Mouse (Mus musculus): ENCODE data around the gene A030003K21Rik. TPM values are rescaled to one million over a fixed set of nuclear protein-coding genes. Genes with fewer than 3 reads are reported as not detected.
"Not testable (repeated sequence)": the region's sequence is repeated elsewhere in the genome, so short reads cannot be mapped to it uniquely, and the experiment has no call there.

Gene A030003K21Rik
- polyA plus RNA-seq, 1 experiment from 2014 or later, result not detected

DNA sequence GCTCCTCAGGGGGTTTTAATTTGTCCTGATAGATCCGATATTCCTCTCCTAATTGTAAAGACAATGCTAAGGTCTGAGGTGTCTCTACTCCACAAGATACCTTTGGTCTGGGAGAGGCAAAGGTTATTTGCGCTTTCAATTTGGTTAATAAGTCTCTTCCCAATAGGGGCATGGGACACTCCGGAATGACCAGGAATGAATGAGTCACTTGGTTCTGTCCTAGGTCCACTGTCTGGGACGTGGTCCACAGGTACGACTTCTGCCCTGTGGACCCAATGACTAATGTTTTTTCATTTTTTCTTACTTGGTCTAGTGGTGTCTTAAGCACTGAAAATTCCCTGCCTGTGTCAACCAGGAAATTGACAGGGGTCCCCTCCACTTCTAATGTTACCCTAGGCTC, 4.5 kb downstream of the A030003K21Rik start:
- H3K9ac ChIP-seq (ENCODE audit: low read depth, low read length), result no peak overlapping the region
- H3K4me2 ChIP-seq, result no peak overlapping the region
- H3K36me3 ChIP-seq (ENCODE audit: control insufficient read depth, insufficient read depth, low read length), result no peaks in the 10 kb centered on the region
- H3K27ac ChIP-seq (ENCODE audit: low read depth, low read length), result no peak overlapping the region
- no peak for ATAC-seq (replicated peaks; ENCODE audit: low FRiP score)
- peaks cover 5% of the 10 kb centered on the region; the same call in 1 of the 2 replicates for H3K9me3 ChIP-seq (ENCODE audit: control insufficient read depth, low read length)
- no peaks in the 10 kb centered on the region for H3K27me3 ChIP-seq (replicated peaks; ENCODE audit: control insufficient read depth, insufficient read depth, low read length)
- WGBS, result 88% methylated on average over 5 of the region's 5 CpGs
- no peak for DNase-seq (ENCODE audit: low spot score)
- H3K4me1 ChIP-seq (replicated peaks; ENCODE audit: control insufficient read depth, insufficient read depth, low read length), result no peaks in the 10 kb centered on the region
- H3K4me3 ChIP-seq (ENCODE audit: low read depth, low read length), result no peak overlapping the region

DNA sequence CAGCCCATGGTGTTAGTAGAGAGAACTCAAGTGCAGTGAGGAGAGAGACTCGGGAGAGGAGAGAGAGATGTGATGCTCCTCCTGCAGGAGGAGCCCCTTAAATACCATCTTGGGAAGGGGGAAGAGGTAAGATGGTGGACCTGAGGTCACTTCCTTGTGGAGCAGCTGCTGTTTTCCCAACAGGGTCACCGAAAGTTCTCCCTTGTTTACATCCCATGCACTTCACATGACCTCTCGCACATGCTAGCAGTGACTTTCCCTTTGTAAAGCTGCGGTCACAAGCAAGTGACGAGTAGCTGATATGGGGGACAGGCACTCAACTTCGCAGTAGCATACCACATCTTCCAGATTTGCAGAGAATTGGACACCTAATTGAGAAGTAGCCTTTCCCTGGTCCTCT, 11.9 kb downstream of the A030003K21Rik start, which contains the start of gene Gm6217:
TSS of gene Gm6217 (minus strand) at position 74 of the 400 bp plus-strand sequence.
- H3K4me3 ChIP-seq (ENCODE audit: low read depth, low read length); H3K9ac ChIP-seq (ENCODE audit: low read depth, low read length); H3K4me1 ChIP-seq (replicated peaks; ENCODE audit: control insufficient read depth, insufficient read depth, low read length); DNase-seq (ENCODE audit: low spot score); H3K27me3 ChIP-seq (replicated peaks; ENCODE audit: control insufficient read depth, insufficient read depth, low read length); H3K36me3 ChIP-seq (ENCODE audit: control insufficient read depth, insufficient read depth, low read length); H3K27ac ChIP-seq (ENCODE audit: low read depth, low read length); ATAC-seq (replicated peaks; ENCODE audit: low FRiP score); H3K4me2 ChIP-seq; H3K9me3 ChIP-seq (ENCODE audit: control insufficient read depth, low read length): not testable (repeated sequence)
- WGBS, result no CpG with 5 or more reads among the region's 6 CpGs

DNA sequence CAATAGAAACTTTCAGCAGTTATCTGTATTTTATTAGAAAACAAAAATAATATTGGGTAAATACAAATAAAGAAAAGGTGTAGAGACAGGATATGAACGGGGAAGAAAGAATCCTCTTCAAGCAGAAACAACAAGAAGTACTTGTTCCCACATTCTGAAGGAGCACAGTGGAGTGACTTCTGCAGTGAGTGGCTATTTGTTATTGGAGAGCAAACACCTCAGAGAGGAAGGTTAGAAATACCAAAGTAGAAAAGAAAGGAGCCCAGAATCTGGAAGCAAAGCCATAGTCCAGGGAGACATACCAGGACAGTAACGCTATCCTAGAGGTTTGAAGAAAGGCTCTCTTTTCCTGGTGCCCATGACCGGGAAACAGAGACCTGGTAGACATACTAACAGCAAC, 12.6 kb downstream of the A030003K21Rik start:
- H3K9me3 ChIP-seq (ENCODE audit: control insufficient read depth, low read length); H3K36me3 ChIP-seq (ENCODE audit: control insufficient read depth, insufficient read depth, low read length); H3K9ac ChIP-seq (ENCODE audit: low read depth, low read length); ATAC-seq (replicated peaks; ENCODE audit: low FRiP score); H3K27ac ChIP-seq (ENCODE audit: low read depth, low read length); DNase-seq (ENCODE audit: low spot score); H3K4me2 ChIP-seq; H3K27me3 ChIP-seq (replicated peaks; ENCODE audit: control insufficient read depth, insufficient read depth, low read length); H3K4me1 ChIP-seq (replicated peaks; ENCODE audit: control insufficient read depth, insufficient read depth, low read length); H3K4me3 ChIP-seq (ENCODE audit: low read depth, low read length): not testable (repeated sequence)
- 78% methylated on average over 2 of the region's 3 CpGs for WGBS

DNA sequence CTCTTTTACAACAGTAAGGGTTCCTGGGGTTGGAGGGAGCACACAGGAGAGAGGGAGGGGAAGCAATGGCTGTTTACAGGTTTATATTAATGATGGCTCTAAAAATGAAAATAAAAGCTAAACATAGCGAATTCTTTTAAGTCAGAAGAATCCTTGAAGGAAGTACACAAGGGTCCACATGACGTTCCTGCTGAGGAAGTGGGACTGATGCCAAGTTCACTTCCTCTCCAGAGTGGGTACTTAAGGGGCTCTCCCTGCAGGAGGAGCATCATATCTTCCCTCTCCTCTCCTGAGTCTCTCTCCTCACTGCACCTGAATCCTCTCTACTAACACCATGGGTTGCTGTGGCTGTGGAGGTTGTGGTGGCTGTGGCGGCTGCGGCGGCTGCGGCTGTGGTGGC, 18.5 kb downstream of the A030003K21Rik start, which contains the start of gene A030014E15Rik:
TSS of gene A030014E15Rik (plus strand) at position 268 of the 400 bp plus-strand sequence.
- ATAC-seq (replicated peaks; ENCODE audit: low FRiP score), result no peak
- Histone ChIP-seq H3K4me1 (replicated peaks; ENCODE audit: control insufficient read depth, insufficient read depth, low read length) (no peaks in the 10 kb centered on the region), H3K9ac (ENCODE audit: low read depth, low read length) (no peak within 1 kb of the TSS), H3K4me2 (no peak within 1 kb of the TSS), H3K27ac (ENCODE audit: low read depth, low read length) (no peak within 1 kb of the TSS), H3K4me3 (ENCODE audit: low read depth, low read length) (no peak within 1 kb of the TSS), H3K27me3 (replicated peaks; ENCODE audit: control insufficient read depth, insufficient read depth, low read length) (no peaks in the 10 kb centered on the region; the same call in 1 of the 2 replicates), H3K36me3 (ENCODE audit: control insufficient read depth, insufficient read depth, low read length) (no peaks in the 10 kb centered on the region), H3K9me3 (ENCODE audit: control insufficient read depth, low read length) (no peaks in the 10 kb centered on the region)
- 84% methylated on average over 6 of the region's 6 CpGs for WGBS
- no peak for DNase-seq (ENCODE audit: low spot score)

DNA sequence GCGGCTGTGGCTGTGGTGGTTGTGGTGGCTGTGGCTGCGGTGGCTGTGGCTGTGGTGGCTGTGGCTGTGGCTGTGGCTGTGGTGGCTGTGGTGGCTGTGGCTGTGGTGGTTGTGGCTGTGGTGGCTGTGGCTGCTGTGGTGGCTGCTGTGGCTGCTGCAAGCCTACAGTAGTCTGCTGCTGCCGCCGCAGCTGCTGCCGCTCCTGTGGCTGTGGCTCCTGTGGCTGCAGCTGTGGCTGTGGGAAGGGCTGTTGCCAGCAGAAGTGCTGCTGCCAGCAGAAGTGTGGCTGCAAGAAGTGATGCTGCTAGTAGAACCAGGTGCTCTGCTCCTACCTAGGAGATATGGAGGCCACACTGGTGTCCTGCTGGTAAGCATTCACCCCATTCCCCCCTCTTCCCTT, 29.8 kb downstream of the A030003K21Rik start:
- H3K4me2 ChIP-seq; H3K27ac ChIP-seq (ENCODE audit: low read depth, low read length); H3K9me3 ChIP-seq (ENCODE audit: control insufficient read depth, low read length); H3K4me3 ChIP-seq (ENCODE audit: low read depth, low read length); H3K27me3 ChIP-seq (replicated peaks; ENCODE audit: control insufficient read depth, insufficient read depth, low read length); DNase-seq (ENCODE audit: low spot score); H3K36me3 ChIP-seq (ENCODE audit: control insufficient read depth, insufficient read depth, low read length); ATAC-seq (replicated peaks; ENCODE audit: low FRiP score); H3K4me1 ChIP-seq (replicated peaks; ENCODE audit: control insufficient read depth, insufficient read depth, low read length); H3K9ac ChIP-seq (ENCODE audit: low read depth, low read length): not testable (repeated sequence)
- WGBS, result 82% methylated on average over 5 of the region's 5 CpGs

DNA sequence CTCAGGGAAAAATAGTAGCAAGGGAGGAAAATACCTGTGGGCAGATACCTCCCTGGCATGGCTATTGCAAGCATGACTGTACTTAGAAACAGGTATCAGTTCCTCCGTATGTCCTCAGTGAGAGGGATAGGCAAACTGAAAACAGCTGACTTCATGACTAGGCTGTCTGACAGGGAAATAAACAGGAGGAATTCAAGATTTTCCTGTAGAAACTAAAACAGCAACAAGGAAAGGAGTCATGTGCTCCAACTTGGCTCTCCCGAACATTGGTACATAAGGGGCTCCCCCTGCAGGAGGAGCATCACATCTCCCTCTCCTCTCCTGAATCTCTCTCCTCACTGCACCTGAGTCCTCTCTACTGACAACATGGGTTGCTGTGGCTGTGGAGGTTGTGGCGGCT, 30.2 kb downstream of the A030003K21Rik start, which contains the start of gene A030005L19Rik:
TSS of gene A030005L19Rik (plus strand) at position 301 of the 400 bp plus-strand sequence.
- no peak within 1 kb of the TSS for H3K4me3 ChIP-seq (ENCODE audit: low read depth, low read length)
- no peaks in the 10 kb centered on the region for H3K27me3 ChIP-seq (replicated peaks; ENCODE audit: control insufficient read depth, insufficient read depth, low read length)
- WGBS, result 95% methylated on average over 3 of the region's 3 CpGs
- H3K4me1 ChIP-seq (replicated peaks; ENCODE audit: control insufficient read depth, insufficient read depth, low read length), result no peaks in the 10 kb centered on the region; the same call in 1 of the 2 replicates
- no peaks in the 10 kb centered on the region for H3K9me3 ChIP-seq (ENCODE audit: control insufficient read depth, low read length)
- ATAC-seq (replicated peaks; ENCODE audit: low FRiP score), result no peak
- H3K36me3 ChIP-seq (ENCODE audit: control insufficient read depth, insufficient read depth, low read length), result no peaks in the 10 kb centered on the region
- no peak within 1 kb of the TSS for H3K9ac ChIP-seq (ENCODE audit: low read depth, low read length)
- no peak for DNase-seq (ENCODE audit: low spot score)
- H3K27ac ChIP-seq (ENCODE audit: low read depth, low read length), result no peak within 1 kb of the TSS
- no peak within 1 kb of the TSS for H3K4me2 ChIP-seq

DNA sequence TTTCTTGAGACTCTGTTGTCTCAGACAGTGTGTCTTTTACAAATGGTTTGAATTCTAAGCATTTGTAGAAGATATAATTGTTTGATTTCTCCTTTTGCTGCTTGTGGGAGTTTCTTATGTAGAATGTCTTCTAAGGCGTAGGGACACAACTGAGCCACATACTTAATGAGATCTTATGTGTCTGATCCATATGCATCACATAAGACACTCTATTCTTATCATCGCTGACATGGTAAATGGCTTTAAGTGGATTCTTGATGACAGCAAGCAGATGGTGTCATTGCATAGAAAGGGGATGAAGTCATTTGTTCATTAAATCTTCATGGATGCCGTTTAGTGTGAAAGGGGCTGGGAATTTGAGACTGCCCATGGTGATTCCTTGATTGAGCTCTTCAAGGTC, 37.3 kb downstream of the A030003K21Rik start:
- no peak overlapping the region for H3K4me3 ChIP-seq (ENCODE audit: low read depth, low read length)
- H3K4me1 ChIP-seq (replicated peaks; ENCODE audit: control insufficient read depth, insufficient read depth, low read length), result no peaks in the 10 kb centered on the region
- 84% methylated on average over 3 of the region's 3 CpGs for WGBS
- no peak for DNase-seq (ENCODE audit: low spot score)
- peaks cover 12% of the 10 kb centered on the region; the same call in 1 of the 2 replicates for H3K36me3 ChIP-seq (ENCODE audit: control insufficient read depth, insufficient read depth, low read length)
- no peaks in the 10 kb centered on the region for H3K9me3 ChIP-seq (ENCODE audit: control insufficient read depth, low read length)
- no peak overlapping the region for H3K9ac ChIP-seq (ENCODE audit: low read depth, low read length)
- no peaks in the 10 kb centered on the region for H3K27me3 ChIP-seq (replicated peaks; ENCODE audit: control insufficient read depth, insufficient read depth, low read length)
- H3K4me2 ChIP-seq, result no peak overlapping the region
- ATAC-seq (replicated peaks; ENCODE audit: low FRiP score), result no peak
- H3K27ac ChIP-seq (ENCODE audit: low read depth, low read length), result no peak overlapping the region

DNA sequence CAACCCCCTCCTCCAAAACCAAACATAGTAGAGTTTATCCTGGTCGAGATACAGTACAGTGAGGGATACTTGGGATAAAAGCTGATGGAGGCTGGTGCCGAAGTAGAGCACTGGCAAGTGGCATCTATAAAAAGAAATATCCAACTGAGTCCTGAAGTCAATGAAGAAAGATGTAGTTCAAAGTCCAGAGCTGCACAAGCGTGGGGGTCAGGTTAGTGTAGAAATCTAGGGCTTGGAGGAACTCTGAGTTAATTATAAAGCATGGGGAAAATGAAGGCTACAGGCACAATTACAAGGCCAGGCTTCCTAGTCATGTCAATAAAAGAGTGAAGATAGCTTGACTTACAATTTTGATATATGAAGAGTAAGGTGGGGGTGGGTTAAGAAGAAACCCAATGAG, 42.0 kb downstream of the A030003K21Rik start:
- 89% methylated on average over 3 of the region's 3 CpGs for WGBS

DNA sequence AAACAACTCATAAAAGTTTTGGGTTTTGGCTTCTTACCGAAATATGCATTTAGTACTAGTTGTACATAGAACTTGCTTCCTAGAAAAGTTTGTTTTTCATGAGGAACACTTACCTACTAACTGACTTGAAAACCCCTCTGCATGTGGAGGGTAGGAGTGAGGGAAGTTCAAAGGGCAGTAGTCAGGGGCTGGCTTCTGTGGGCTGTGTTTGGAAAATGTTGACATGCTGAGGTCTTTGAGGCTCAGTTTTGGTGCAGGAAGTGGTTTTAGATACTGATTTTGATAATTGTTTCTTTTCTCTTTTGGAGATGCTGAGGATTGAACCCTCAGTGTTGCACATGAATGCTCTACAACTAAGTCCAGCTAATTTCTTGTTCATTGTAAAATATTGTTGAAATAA, 42.6 kb downstream of the A030003K21Rik start:
- H3K36me3 ChIP-seq (ENCODE audit: control insufficient read depth, insufficient read depth, low read length), result peaks cover 12% of the 10 kb centered on the region; the same call in 1 of the 2 replicates
- H3K9ac ChIP-seq (ENCODE audit: low read depth, low read length), result no peak overlapping the region
- no peak overlapping the region for H3K4me3 ChIP-seq (ENCODE audit: low read depth, low read length)
- H3K4me1 ChIP-seq (replicated peaks; ENCODE audit: control insufficient read depth, insufficient read depth, low read length), result no peaks in the 10 kb centered on the region
- no peak overlapping the region for H3K4me2 ChIP-seq
- H3K27me3 ChIP-seq (replicated peaks; ENCODE audit: control insufficient read depth, insufficient read depth, low read length), result no peaks in the 10 kb centered on the region
- 94% methylated on average over 1 of the region's 1 CpGs for WGBS
- DNase-seq (ENCODE audit: low spot score) (no peak), ATAC-seq (replicated peaks; ENCODE audit: low FRiP score) (no peak)
- H3K9me3 ChIP-seq (ENCODE audit: control insufficient read depth, low read length), result no peaks in the 10 kb centered on the region
- no peak overlapping the region for H3K27ac ChIP-seq (ENCODE audit: low read depth, low read length)

More for the DNA sequence above, 42.0 kb downstream of the A030003K21Rik start:
- DNase-seq (ENCODE audit: low spot score) (no peak), ATAC-seq (replicated peaks; ENCODE audit: low FRiP score) (no peak)
- Histone ChIP-seq H3K27me3 (replicated peaks; ENCODE audit: control insufficient read depth, insufficient read depth, low read length) (no peaks in the 10 kb centered on the region), H3K9me3 (ENCODE audit: control insufficient read depth, low read length) (no peaks in the 10 kb centered on the region), H3K9ac (ENCODE audit: low read depth, low read length) (no peak overlapping the region), H3K36me3 (ENCODE audit: control insufficient read depth, insufficient read depth, low read length) (peaks cover 12% of the 10 kb centered on the region; the same call in 1 of the 2 replicates), H3K4me1 (replicated peaks; ENCODE audit: control insufficient read depth, insufficient read depth, low read length) (no peaks in the 10 kb centered on the region), H3K4me3 (ENCODE audit: low read depth, low read length) (no peak overlapping the region), H3K27ac (ENCODE audit: low read depth, low read length) (no peak overlapping the region), H3K4me2 (no peak overlapping the region)
